Mouse (Mus musculus) erythroblast, embryonic 14.5 days (primary cell): ENCODE measurements at regions not wholly inside any gene's neighbourhood (a gene's known extent, or its start where the extent isn't known, plus 50 kb on each side); places are given as distances from the start of the nearest gene placed in this dataset.

Source experiments
- GATA1 ChIP-seq: IDR thresholded peaks from 2 replicates; pipeline ENCODE4 v1.6.1; 2012; ENCODE audit warnings: low read length, inconsistent platforms, mixed read lengths
- TAL1 ChIP-seq: IDR thresholded peaks from 3 replicates; pipeline ENCODE4 v1.6.1; 2012; ENCODE audit warnings: low read length, inconsistent platforms, mixed read lengths

DNA sequence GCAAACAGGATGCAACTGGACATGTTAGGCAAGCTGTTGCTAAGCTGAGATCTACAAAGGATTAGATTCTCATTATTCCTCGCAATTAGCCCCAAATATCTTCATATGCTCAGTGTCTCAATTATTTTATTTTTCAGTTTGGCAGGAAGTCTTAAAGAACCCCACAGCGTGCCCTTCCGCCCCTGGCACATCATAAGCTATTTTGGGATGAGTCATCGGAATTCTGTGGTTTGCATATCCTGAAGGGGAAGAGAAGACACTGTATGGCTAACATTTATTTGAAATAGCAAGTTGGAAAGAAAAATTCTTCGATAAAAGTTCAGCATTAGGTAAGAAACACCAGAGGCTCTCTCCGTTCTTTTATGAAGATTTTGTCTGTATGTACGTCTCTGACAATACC is 164.3 kb upstream of the Dmrta1 start:
- TF ChIP-seq TAL1, result no peak
- no peak for TF ChIP-seq GATA1
